10 mouse cellular contexts compared by ENCODE assay signal in genomic region chr1:191305610-191306009, GRCm38 (mm10). TPM values are rescaled to one million over a fixed set of nuclear protein-coding genes. Genes with fewer than 3 reads are reported as not detected.
A peak's percentile ranks its signal among the peaks of the same experiment; 100 is the strongest.
DNase-seq lines count a peak whose midpoint lies in the region; ATAC-seq and TF ChIP-seq lines count a peak whose summit lies in the region.
"Had no signal": no experiment of that assay in that cellular context is flagged by ENCODE, and none has a peak within 500 bp of the region (broad histone marks: within the 10 kb centered on the region; RNA-seq: fewer than 3 reads in every experiment).

No protein-coding gene starts in this region.

- no peak overlapping the region for H3K4me2 ChIP-seq in limb, embryonic 11.5 days (ENCODE audit: low read depth, severe bottlenecking)
- no peak overlapping the region for H3K4me2 ChIP-seq in liver, embryonic 14.5 days (ENCODE audit: low read depth)
- H3K4me2 ChIP-seq: embryonic facial prominence, embryonic 12.5 days had no signal

- no peak for ATAC-seq in limb, embryonic 11.5 days (ENCODE audit: insufficient number of reproducible peaks, low FRiP score, low TSS enrichment, low read depth)
- peak; percentile 80 for ATAC-seq in CD4-positive, CD25-positive, alpha-beta regulatory T cell, adult 4 months
- no peak for ATAC-seq in liver, embryonic 14.5 days (ENCODE audit: insufficient read depth)

- H3K36me3 ChIP-seq in limb, embryonic 11.5 days (ENCODE audit: control insufficient read depth, insufficient read depth, low read length): no peaks in the 10 kb centered on the region
- peaks cover 18% of the 10 kb centered on the region for H3K36me3 ChIP-seq in limb, embryonic 10.5 days
- H3K36me3 ChIP-seq in liver, embryonic 14.5 days (replicated peaks; ENCODE audit: control insufficient read depth, insufficient read depth, low read depth): no peaks in the 10 kb centered on the region

- H3K4me1 ChIP-seq in limb, embryonic 11.5 days (ENCODE audit: control insufficient read depth, insufficient read depth, low read length): no peaks in the 10 kb centered on the region
- peaks cover 8% of the 10 kb centered on the region for H3K4me1 ChIP-seq in limb, embryonic 10.5 days
- no peaks in the 10 kb centered on the region for H3K4me1 ChIP-seq in liver, embryonic 14.5 days (replicated peaks; ENCODE audit: control insufficient read depth in 2 of 2, insufficient read depth in 2 of 2, low read length in 1 of 2)
- H3K4me1 ChIP-seq: embryonic facial prominence, embryonic 12.5 days had no signal

- H3K9me3 ChIP-seq in limb, embryonic 11.5 days (ENCODE audit: control insufficient read depth, low read length): no peaks in the 10 kb centered on the region
- H3K9me3 ChIP-seq in limb, embryonic 10.5 days (replicated peaks): 0 out of 2 replicates have a peak, but pooled peaks cover 2% of the 10 kb centered on the region
- no peaks in the 10 kb centered on the region for H3K9me3 ChIP-seq in liver, embryonic 14.5 days (ENCODE audit: control insufficient read depth, low read length)
- H3K9me3 ChIP-seq: embryonic facial prominence, embryonic 12.5 days had no signal

- no peak overlapping the region for H3K4me3 ChIP-seq in limb, embryonic 11.5 days (ENCODE audit: low read depth, low read length)
- H3K4me3 ChIP-seq in limb, embryonic 10.5 days: no peak overlapping the region
- H3K4me3 ChIP-seq in liver, embryonic 14.5 days (ENCODE audit: insufficient read depth in 1 of 2, low read depth in 2 of 2, low read length in 2 of 2): no peak overlapping the region
- H3K4me3 ChIP-seq: embryonic facial prominence, embryonic 12.5 days had no signal

- no peaks in the 10 kb centered on the region for H3K27me3 ChIP-seq in limb, embryonic 11.5 days (ENCODE audit: control insufficient read depth, insufficient read depth, low read length)
- no peaks in the 10 kb centered on the region for H3K27me3 ChIP-seq in limb, embryonic 10.5 days (ENCODE audit: low read depth, poor library complexity, severe bottlenecking)
- no peaks in the 10 kb centered on the region for H3K27me3 ChIP-seq in liver, embryonic 14.5 days (ENCODE audit: control insufficient read depth, insufficient read depth, low read length)
- H3K27me3 ChIP-seq: embryonic facial prominence, embryonic 12.5 days had no signal

- H3K9ac ChIP-seq in limb, embryonic 11.5 days (ENCODE audit: low read length): no peak overlapping the region
- no peak overlapping the region for H3K9ac ChIP-seq in liver, embryonic 14.5 days (replicated peaks)
- H3K9ac ChIP-seq: embryonic facial prominence, embryonic 12.5 days had no signal

- TF ChIP-seq CTCF in liver, embryonic 14.5 days (IDR thresholded peaks at IDR 0.05; ENCODE audit: low read depth): peak; percentile 65

- H3K27ac ChIP-seq in limb, embryonic 11.5 days (replicated peaks; ENCODE audit: low read depth, low read length): no peak overlapping the region
- no peak overlapping the region for H3K27ac ChIP-seq in limb, embryonic 10.5 days
- H3K27ac ChIP-seq in liver, embryonic 14.5 days: no peak overlapping the region
- H3K27ac ChIP-seq: embryonic facial prominence, embryonic 12.5 days had no signal

- 80% methylated on average over 7 of the region's 7 CpGs for WGBS in limb, embryonic 11.5 days
- WGBS in limb, embryonic 10.5 days: 66% methylated on average over 7 of the region's 7 CpGs
- 65% methylated on average over 7 of the region's 7 CpGs for WGBS in liver, embryonic 14.5 days (ENCODE audit: insufficient replicate concordance)

- peak; percentile 41 for DNase-seq in limb, embryonic 11.5 days (ENCODE audit: low spot score)
- no peak for DNase-seq in limb, embryonic 10.5 days (ENCODE audit: low spot score)
- DNase-seq in NIH3T3 (ENCODE audit: low read depth): peak; percentile 64
- DNase-seq in liver, embryonic 14.5 days (ENCODE audit: low read depth in 3 of 3, low spot score in 3 of 3): no peak
- no peak for DNase-seq in right cerebral cortex, postnatal 36 days (ENCODE audit: low spot score in 2 of 2)
- no peak for DNase-seq in gastrocnemius, adult 8-10 months (ENCODE audit: low spot score in 2 of 2)
- DNase-seq: heart, adult 18-20 months; layer of hippocampus, postnatal 36 days had no signal

- TF ChIP-seq EP300 in liver, embryonic 14.5 days (IDR thresholded peaks at IDR 0.05; ENCODE audit: low read depth): no peak

RNA-seq across cellular contexts. Expression of gene Nenf, which starts 12.4 kb away (rescaled TPM):
- 60.1 and 65.9 TPM in 2 replicates for polyA plus RNA-seq in limb, embryonic 11.5 days (2014; fragmentation: Nextera tagmentation; extraction: Ambion mirVana)
- polyA plus RNA-seq in limb, embryonic 10.5 days (2016; fragmentation: Nextera tagmentation; extraction: Ambion mirVana): 50.3 and 53.7 TPM in 2 replicates
- polyA plus RNA-seq in CD4-positive, CD25-positive, alpha-beta regulatory T cell, adult 4 months (2017; shearing (Covaris generic)): 1 to 10 TPM in 1 of 2 experiments, not detected in 1; 1.5 TPM
- polyA plus RNA-seq in liver, embryonic 14.5 days (2012; rRNA removed): 26.5 and 29.4 TPM in 2 replicates
- 34.9 and 35.3 TPM in 2 replicates for polyA plus RNA-seq in liver, embryonic 14.5 days (2014; fragmentation: Nextera tagmentation; extraction: Ambion mirVana)
- total RNA-seq in gastrocnemius, adult 8-10 months (2022): 10 to 100 TPM; 58.2 to 77.0 (median 71.4) TPM

RNA-seq across cellular contexts. Expression of gene Tmem206, which starts 20.1 kb away (rescaled TPM):
- polyA plus RNA-seq in limb, embryonic 11.5 days (2014; fragmentation: Nextera tagmentation; extraction: Ambion mirVana): 26.8 and 28.4 TPM in 2 replicates
- polyA plus RNA-seq in limb, embryonic 10.5 days (2016; fragmentation: Nextera tagmentation; extraction: Ambion mirVana): 25.6 and 27.0 TPM in 2 replicates
- 10 to 100 TPM; 24.4 to 29.2 TPM for polyA plus RNA-seq in CD4-positive, CD25-positive, alpha-beta regulatory T cell, adult 4 months (2017; shearing (Covaris generic))
- polyA plus RNA-seq in liver, embryonic 14.5 days (2012; rRNA removed): 3.7 and 4.1 TPM in 2 replicates
- 6.3 and 7.6 TPM in 2 replicates for polyA plus RNA-seq in liver, embryonic 14.5 days (2014; fragmentation: Nextera tagmentation; extraction: Ambion mirVana)
- 1 to 10 TPM in 1 of 4 experiments, under 1 TPM in 3; 0.68 to 1.9 (median 0.84) TPM for total RNA-seq in gastrocnemius, adult 8-10 months (2022)

Comparison
In these comparisons a context has a peak if more than half of its experiments do, and no peak if none do; other contexts are left out.
1. DNase-seq: peak in limb, embryonic 11.5 days (single experiment) and NIH3T3 (single experiment); none in limb, embryonic 10.5 days (single experiment), liver, embryonic 14.5 days (0 of 3), right cerebral cortex, postnatal 36 days (0 of 2) and gastrocnemius, adult 8-10 months (0 of 2).
2. RNA of gene Nenf, which starts 12.4 kb away (polyA plus RNA-seq): 60.1 to 65.9 TPM in limb, embryonic 11.5 days, 50.3 to 53.7 TPM in limb, embryonic 10.5 days and 26.5 to 35.3 TPM in liver, embryonic 14.5 days; 1.5 TPM in CD4-positive, CD25-positive, alpha-beta regulatory T cell, adult 4 months; every median in the first group is over 10 times any median in the second.